Mouse (Mus musculus) forelimb bud, embryonic 11.5 days (tissue): ENCODE measurements around the gene Kazald1.
"Not testable (repeated sequence)": the region's sequence is repeated elsewhere in the genome, so short reads cannot be mapped to it uniquely, and the experiment has no call there.

Experiments used
- DNase-seq: peaks from one replicate; pipeline ENCODE4 v3.0.0-alpha.2; 2012; ENCODE audit warnings: low read depth, low spot score

Gene Kazald1

GRCm38 (mm10) chr19:45074580-45075322 is at the start of gene Kazald1:
Gene Kazald1, plus strand, starts transcription at chr19:45075241.
- peak; percentile 93 for DNase-seq

- DNase-seq, result no peak
These were observed 49.0 kb upstream of the Kazald1 start for GRCm38 (mm10) chr19:45025937-45026568.

DNA sequence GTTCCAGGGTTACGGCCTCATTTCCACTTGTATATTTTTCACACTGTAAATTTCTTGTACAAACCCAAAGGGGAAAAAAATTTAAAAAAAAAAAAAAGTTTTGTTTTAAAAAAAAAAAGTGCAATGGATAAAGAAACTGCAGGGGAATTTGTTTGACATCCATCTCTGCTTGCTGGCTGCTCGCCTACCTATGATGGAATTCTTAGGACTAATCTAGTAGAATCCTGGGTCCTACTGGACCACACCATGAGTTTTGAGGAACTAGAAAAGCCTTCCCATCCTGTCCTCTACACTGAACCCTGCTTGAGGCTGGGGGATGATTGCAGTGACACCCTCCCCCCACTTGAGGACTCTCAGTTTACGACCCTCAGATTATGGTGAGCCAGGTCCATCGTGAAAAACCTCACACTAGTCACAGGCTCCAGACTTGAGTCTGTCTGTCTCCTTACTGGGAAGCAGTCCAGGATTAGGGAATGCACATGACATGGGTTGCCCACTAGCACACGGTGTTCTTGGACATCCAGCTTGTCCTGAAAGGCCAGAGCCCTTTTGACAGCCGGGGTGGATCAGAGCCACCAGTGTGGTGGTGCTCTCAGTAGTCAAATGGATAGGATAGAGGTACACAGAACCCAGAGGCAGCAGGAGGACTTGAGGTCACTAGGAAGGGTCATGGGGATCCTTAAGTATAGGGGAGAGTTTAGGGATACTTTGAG is 47.9 kb upstream of the Kazald1 start:
- no peak for DNase-seq

DNA sequence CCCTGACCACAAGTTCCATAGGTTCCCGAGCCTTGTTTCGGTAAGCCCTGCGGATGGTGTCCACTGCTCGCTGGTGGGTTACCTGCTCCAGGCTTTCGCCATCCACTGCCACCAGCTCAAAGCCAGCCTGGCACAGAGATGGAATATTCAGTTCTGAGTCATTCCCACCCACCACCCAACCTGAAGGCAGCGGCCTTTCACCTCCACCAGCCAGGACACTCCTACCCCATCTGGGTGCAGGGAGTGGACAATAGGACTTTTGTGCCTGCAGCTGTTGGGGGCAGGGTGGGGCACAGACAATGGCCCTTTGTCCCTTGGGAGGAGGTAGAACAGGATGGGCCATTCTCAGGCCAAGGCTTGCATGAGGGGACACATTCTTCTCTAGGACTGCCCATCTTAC is 47.2 kb upstream of the Kazald1 start:
- DNase-seq, result no peak

DNA sequence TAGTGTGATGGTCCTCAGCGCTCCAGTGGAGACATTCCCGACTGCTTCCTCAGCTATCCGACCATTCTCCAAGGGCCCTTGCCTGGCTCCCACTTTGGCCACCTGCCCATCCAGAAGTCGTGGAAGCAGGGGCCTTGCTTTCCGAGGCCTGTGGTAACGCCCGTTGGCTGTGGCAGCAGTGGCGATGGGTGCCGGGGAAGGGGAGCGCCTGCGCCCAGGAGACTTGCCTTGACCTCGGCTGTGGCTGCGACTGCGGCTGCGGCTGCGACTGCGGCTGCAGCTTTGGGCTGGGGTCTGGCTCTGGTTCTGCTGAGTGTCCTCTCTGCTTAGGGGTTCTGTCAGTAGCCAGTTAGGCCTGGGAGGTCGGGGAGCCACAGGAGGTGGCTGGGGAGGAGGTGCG is 46.3 kb upstream of the Kazald1 start:
- DNase-seq, result no peak

GRCm38 (mm10) chr19:45029571-45029970 is 45.5 kb upstream of the Kazald1 start:
- no peak for DNase-seq

- DNase-seq, result peak; percentile 57
These were observed 44.9 kb upstream of the Kazald1 start for GRCm38 (mm10) chr19:45030111-45030510.

GRCm38 (mm10) chr19:45030746-45031693 is 44.0 kb upstream of the Kazald1 start:
- DNase-seq, result peak; percentile 87

GRCm38 (mm10) chr19:45031780-45032179 is 43.3 kb upstream of the Kazald1 start:
- peak; percentile 83 for DNase-seq

- DNase-seq, result no peak
These were observed 42.3 kb upstream of the Kazald1 start for GRCm38 (mm10) chr19:45032570-45033332.

DNA sequence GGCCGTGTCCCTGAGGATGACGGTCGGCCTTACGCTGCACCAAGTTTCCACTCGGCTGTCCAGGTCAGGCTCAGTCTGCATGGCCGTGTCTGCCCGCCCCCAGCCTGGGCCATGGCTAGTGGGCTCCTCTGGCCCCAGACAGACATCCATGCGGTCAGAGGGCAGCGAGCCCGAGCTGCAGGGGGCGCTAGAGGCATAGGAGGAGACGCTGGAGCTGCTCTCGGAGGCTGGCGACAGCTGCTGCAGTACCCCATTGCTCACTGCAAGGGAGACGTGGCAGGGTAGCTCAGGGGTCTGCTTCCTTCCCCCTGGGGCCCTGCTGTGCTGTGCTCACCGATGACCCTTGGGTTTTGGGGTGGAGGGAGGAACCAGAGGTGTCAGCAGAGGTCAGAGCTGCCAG is 38.2 kb upstream of the Kazald1 start:
- DNase-seq, result no peak

- not testable (repeated sequence) for DNase-seq
These were observed 36.8 kb upstream of the Kazald1 start for GRCm38 (mm10) chr19:45038198-45038597.

DNA sequence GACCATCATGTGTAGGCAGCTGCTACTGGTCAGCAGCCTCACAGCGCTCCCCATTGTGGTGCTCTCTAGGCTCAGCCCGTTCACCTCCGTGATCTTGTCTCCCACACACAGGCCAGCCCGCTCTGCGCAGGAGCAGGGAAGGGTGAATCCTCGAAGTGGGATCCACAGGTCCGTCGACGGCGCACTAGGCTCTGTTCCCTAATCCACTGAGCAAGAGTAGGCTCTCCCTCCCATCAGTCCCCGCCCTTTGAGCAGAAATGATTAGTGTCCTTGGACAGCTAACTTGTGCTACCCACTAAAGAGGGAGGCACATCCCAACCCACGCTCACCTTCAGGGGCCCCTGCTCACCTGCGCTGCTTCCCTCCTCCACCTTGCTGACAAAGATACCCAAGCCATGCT is 34.8 kb upstream of the Kazald1 start:
- DNase-seq, result no peak

DNA sequence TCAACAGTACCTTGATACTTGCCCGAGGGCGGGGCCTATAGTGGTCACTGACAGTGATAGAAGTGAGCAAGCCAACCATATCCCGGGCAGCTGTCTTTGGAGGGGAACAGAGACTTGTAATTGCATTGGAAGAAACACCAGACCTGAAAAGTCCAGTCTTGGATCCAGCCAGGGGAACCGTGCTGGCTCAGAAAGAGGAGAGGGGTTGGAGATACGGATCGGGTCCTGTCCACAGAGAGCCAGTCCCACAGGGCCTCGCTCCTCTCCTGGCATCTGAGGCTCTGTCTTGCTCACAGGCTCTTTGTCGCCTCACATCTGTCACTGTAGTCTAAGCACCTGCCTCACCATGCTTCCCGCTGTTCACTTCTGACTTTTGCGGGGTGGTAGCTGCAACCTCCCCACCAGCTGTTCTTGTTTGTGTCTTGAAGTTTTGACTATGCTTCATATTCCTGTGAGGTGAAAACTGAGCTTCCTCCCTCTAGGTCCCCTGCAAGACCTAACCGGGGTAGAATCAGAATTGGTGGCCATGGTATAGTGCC is 30.6 kb upstream of the Kazald1 start:
- no peak for DNase-seq

DNA sequence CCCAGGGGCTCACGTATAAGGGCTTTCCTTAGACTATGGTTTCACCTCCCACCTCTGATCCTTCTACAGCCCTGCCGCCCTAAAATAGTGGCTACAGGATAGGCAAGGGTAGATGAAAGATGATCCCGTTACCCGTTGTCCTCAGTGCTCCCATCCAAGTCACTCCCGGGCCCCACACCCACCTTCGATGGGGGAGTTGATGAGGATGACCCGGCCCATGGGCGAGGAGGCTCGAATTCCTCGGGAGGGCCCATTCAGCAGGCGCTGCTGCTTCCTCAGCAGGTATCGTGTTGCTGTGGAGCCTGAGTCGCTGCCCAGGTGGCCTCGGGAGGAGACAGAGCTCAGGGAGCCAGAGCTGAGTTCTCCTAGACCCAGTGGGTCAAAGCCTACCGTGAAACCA is 29.8 kb upstream of the Kazald1 start:
- no peak for DNase-seq

GRCm38 (mm10) chr19:45045651-45046050 is 29.4 kb upstream of the Kazald1 start, which contains the start of gene Pdzd7:
Gene Pdzd7, minus strand, starts transcription at chr19:45045717.
- no peak for DNase-seq

- DNase-seq, result no peak
These were observed 28.3 kb upstream of the Kazald1 start for GRCm38 (mm10) chr19:45046523-45047321.

- DNase-seq, result peak; percentile 59
These were observed 27.6 kb upstream of the Kazald1 start, which contains the start of gene Sfxn3 for GRCm38 (mm10) chr19:45047417-45047934. Gene Sfxn3, plus strand, starts transcription at chr19:45047503.

- DNase-seq, result no peak
These were observed 27.0 kb upstream of the Kazald1 start for GRCm38 (mm10) chr19:45047935-45048643.
